Mouse (Mus musculus): ENCODE measurements around the gene Nlk. TPM values are rescaled to one million over a fixed set of nuclear protein-coding genes. Genes with fewer than 3 reads are reported as not detected.
A peak's percentile ranks its signal among the peaks of the same experiment; 100 is the strongest.
"Not testable (repeated sequence)": the region's sequence is repeated elsewhere in the genome, so short reads cannot be mapped to it uniquely, and the experiment has no call there.

The Nlk gene
- polyA plus RNA-seq, 1 experiment from 2014 or later = 14.0 TPM

DNA sequence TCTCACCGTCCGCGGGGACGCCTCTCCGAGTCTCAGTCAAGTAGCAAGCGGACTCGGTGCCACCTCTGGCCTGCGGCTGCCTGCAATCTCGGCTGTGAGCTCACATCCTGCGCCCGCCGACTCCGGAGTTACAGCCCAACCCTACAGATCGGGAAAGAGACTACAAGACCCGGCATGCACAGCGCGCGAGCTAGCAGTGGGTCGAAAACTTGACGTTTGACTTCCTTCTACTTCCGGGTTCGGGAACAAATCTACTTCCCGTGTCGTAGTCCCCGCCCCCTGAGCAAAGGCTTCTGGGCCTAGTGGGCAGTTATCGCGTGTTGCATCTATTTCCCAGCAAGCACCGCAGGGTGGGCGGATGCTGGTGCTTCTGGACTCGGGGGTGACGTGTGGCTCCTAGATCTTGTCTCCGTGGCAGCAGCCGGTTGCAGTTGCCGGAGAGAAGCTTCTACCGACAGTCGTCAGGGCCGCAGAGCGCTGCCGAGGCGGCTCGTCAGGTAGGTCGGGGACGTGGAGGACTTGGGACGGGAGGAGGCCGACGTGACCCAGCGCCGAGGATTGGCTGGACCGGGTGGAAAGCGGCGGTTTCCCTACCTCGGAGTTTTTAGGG is 161.0 kb downstream of the Nlk start, which contains the start of the genes Tnfaip1 and Ift20:
Gene Tnfaip1 (minus strand): TSS at position 253 of the 610 bp plus-strand sequence.
Gene Ift20 (plus strand): TSS at position 282 of the 610 bp plus-strand sequence.
- Histone ChIP-seq H3K9me3 (no peaks in the 10 kb centered on the region), H3K36me3 (peaks cover 27% of the 10 kb centered on the region), H3K27me3 (no peaks in the 10 kb centered on the region), H3K4me3 (peak within 1 kb of the TSS; percentile 65), H3K4me1 (peaks cover 28% of the 10 kb centered on the region), H3K27ac (peak within 1 kb of the TSS; percentile 94), H3K9ac (peak within 1 kb of the TSS; percentile 72), H3K4me2 (peak within 1 kb of the TSS; percentile 73)
- WGBS = under 1% methylated on average over 52 of the region's 52 CpGs
- ATAC-seq (ENCODE audit: borderline replicate concordance, extremely low read depth, low FRiP score, low TSS enrichment) = peak; percentile 98

DNA sequence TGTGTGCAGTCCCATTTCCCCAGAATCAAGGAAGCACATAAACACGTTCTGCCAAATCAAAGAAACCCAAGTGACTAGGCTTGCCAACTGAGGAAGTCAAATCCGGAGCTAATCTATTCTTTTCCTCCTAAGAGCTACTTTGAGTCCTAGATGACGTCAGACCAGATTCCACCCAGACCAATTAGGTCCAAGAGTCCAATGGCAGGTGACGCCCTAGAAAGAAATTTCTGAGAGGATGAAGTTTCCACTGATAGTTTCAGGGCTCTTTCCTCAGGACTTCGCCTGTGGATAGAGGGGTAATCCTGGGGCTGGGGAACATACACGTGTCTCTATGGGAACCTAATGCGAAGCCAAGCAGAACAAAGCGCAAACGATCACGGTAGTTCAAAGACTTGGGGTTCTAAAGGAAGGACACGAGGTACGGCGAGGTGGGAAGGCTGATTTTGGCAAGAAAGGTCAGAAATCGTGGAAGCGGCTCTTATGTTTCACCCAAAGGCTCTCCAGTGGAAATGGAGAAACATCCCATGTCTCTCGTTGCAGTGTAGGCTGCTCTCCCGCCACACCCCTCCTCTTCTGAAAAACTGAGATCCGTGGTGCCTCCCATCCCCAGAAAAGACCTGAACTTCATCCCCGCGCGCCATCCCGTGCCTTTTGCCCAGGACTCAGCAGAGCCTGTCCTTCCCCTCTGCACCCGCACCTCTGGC is 161.6 kb downstream of the Nlk start:
- peak; percentile 6; the same call in 1 of the 2 replicates for ATAC-seq (ENCODE audit: borderline replicate concordance, extremely low read depth, low FRiP score, low TSS enrichment)
- Histone ChIP-seq H3K27ac (peak overlapping the region; percentile 94), H3K4me2 (peak overlapping the region; percentile 73), H3K4me1 (peaks cover 28% of the 10 kb centered on the region), H3K9me3 (no peaks in the 10 kb centered on the region), H3K27me3 (no peaks in the 10 kb centered on the region), H3K36me3 (peaks cover 21% of the 10 kb centered on the region), H3K4me3 (peak overlapping the region; percentile 65), H3K9ac (peak overlapping the region; percentile 70)
- under 1% methylated on average over 23 of the region's 23 CpGs for WGBS

DNA sequence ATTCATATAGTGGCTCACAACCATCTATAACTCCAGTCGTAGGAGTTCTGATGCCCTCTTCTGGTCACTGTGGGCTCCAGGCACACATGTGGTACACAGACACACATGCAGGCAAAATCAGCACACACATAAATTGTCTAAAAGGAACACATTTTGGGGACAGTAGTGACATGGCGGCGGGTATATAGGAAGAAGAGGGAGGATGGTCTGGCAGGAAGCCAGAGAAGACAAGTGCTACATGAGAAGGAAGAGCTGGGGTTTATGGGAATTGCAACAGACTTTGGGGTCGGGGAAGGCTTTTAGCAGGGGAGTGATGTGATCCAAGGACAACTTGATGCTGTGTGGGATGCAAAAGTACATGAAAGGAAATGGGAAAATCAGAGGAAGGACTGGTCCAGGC is 162.7 kb downstream of the Nlk start:
- no peaks in the 10 kb centered on the region for H3K9me3 ChIP-seq
- 63% methylated on average over 4 of the region's 4 CpGs for WGBS
- no peak overlapping the region for H3K9ac ChIP-seq
- H3K4me1 ChIP-seq = peaks cover 31% of the 10 kb centered on the region
- H3K36me3 ChIP-seq = peaks cover 18% of the 10 kb centered on the region
- H3K4me2 ChIP-seq = peak overlapping the region; percentile 73
- no peaks in the 10 kb centered on the region for H3K27me3 ChIP-seq
- peak overlapping the region; percentile 65 for H3K4me3 ChIP-seq
- H3K27ac ChIP-seq = peak overlapping the region; percentile 94; the same call in 1 of the 2 replicates
- no peak for ATAC-seq (ENCODE audit: borderline replicate concordance, extremely low read depth, low FRiP score, low TSS enrichment)

DNA sequence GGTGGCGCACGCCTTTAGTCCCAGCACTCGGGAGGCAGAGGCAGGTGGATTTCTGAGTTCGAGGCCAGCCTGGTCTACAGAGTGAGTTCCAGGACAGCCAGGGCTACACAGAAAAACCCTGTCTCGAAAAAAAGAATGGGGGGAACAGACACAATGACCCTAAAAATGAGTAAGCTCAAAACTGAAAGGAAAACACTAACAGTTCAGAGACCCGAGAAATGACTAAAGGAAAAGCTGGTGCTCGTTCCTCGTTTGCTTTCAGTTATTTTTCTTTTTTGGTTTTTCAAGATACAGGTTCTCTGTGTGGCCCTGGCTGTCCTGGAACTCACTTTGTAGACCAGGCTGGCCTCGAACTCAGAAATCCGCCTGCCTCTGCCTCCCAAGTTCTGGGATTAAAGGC is 165.7 kb downstream of the Nlk start:
- peak overlapping the region; percentile 16; the same call in 1 of the 2 replicates for H3K4me2 ChIP-seq
- H3K9me3 ChIP-seq; H3K27me3 ChIP-seq; H3K4me3 ChIP-seq; ATAC-seq (ENCODE audit: borderline replicate concordance, extremely low read depth, low FRiP score, low TSS enrichment); H3K9ac ChIP-seq: not testable (repeated sequence)
- 81% methylated on average over 9 of the region's 10 CpGs for WGBS
- peaks cover 14% of the 10 kb centered on the region for H3K4me1 ChIP-seq
- H3K36me3 ChIP-seq = peaks cover 39% of the 10 kb centered on the region
- H3K27ac ChIP-seq = peak overlapping the region; percentile 64

DNA sequence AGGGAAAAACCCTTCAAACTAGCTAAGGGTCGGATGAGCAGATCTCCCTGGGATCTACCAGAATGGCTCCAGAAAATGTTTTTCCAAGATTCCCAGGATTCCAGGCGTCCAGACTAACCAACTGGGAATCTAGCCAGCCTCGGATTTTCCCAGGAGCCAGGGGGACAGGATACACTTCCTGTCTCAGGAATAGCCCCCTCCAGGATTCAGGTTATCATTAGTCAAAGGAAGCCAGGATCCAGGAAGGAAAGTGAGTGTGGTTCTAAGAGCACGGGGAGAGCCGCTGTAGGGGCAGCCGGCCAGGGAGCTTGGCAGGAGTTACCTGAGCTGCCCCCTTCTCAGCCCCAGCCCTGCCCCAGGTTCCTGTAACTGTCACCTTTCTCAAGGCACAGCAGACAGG is 166.1 kb downstream of the Nlk start:
- Histone ChIP-seq H3K36me3 (peaks cover 44% of the 10 kb centered on the region), H3K4me1 (peaks cover 14% of the 10 kb centered on the region), H3K4me2 (peak overlapping the region; percentile 16; the same call in 1 of the 2 replicates), H3K9ac (no peak overlapping the region), H3K27ac (peak overlapping the region; percentile 64), H3K4me3 (no peak overlapping the region), H3K27me3 (no peaks in the 10 kb centered on the region), H3K9me3 (no peaks in the 10 kb centered on the region)
- no peak for ATAC-seq (ENCODE audit: borderline replicate concordance, extremely low read depth, low FRiP score, low TSS enrichment)
- 51% methylated on average over 6 of the region's 6 CpGs for WGBS

DNA sequence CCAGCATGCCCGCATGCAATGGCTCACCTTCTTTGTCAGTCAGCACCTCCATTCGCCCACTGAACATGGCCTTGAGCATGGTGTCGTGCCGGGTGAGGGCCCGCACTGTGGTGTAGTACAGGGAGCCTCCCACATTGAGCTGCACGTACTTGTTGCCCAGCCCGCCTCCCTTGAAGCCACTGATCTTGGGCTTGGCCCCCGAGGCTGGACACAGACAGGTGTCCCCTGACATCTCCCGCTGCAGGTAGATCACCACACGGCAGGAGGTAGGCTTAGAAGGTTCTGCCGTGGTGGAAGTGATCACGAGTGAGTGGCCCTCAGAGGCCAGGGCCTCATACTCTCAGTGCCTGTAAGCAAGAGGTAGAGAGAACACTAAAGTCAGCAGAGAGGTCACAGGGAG is 167.2 kb downstream of the Nlk start:
- no peak overlapping the region for H3K9ac ChIP-seq
- no peaks in the 10 kb centered on the region for H3K27me3 ChIP-seq
- H3K4me1 ChIP-seq = peaks cover 12% of the 10 kb centered on the region
- H3K36me3 ChIP-seq = peaks cover 54% of the 10 kb centered on the region
- no peaks in the 10 kb centered on the region for H3K9me3 ChIP-seq
- no peak overlapping the region; the same call in 1 of the 2 replicates for H3K27ac ChIP-seq
- WGBS = 86% methylated on average over 12 of the region's 12 CpGs
- no peak for ATAC-seq (ENCODE audit: borderline replicate concordance, extremely low read depth, low FRiP score, low TSS enrichment)
- H3K4me2 ChIP-seq = no peak overlapping the region
- no peak overlapping the region for H3K4me3 ChIP-seq

DNA sequence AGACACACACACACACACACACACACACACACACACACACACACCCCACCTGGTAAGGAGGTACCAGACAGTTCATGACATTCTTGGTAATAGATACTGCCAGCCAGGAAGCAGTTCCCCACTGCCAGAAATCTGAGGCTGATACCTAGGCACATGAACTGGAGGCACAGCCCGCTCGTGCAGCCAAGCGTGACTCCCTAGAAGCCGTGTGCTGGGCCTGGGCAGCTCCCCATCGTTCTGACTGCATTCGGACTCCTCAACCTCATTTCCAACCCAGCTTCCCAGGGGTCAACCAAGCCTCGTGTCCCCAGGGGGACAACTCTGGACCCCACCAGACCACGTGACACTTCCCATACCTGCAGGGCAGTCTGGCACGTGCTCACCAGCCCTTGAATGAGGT is 168.5 kb downstream of the Nlk start:
- no peaks in the 10 kb centered on the region for H3K9me3 ChIP-seq
- no peak for ATAC-seq (ENCODE audit: borderline replicate concordance, extremely low read depth, low FRiP score, low TSS enrichment)
- no peak overlapping the region for H3K9ac ChIP-seq
- H3K4me3 ChIP-seq = no peak overlapping the region
- H3K4me1 ChIP-seq = 0 out of 2 replicates have a peak, but pooled peaks cover 3% of the 10 kb centered on the region
- no peak overlapping the region for H3K4me2 ChIP-seq
- H3K36me3 ChIP-seq = peaks cover 67% of the 10 kb centered on the region
- H3K27me3 ChIP-seq = no peaks in the 10 kb centered on the region
- WGBS = 87% methylated on average over 9 of the region's 9 CpGs
- H3K27ac ChIP-seq = no peak overlapping the region

DNA sequence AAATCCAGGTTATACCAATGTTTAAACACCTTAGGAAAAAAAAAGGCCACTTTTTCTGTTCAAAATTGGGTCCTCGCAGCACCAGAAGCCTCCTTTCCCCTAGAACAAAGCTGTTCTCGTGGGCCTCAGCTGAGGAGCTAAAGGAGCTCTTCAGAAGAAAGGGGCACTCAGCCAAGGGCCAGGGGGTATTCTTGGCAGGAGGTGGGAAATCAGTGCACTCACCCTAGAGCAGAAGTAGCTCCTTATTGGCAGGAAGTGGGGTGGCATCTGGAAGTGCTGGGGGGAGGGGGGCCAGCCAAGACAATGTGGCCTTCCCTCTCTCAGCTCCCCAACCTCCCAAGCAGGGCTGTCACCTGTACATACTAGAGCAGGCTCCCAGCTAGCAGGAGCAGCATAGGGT is 172.3 kb downstream of the Nlk start:
- Histone ChIP-seq H3K36me3 (peaks cover 96% of the 10 kb centered on the region), H3K4me3 (no peak overlapping the region), H3K4me2 (no peak overlapping the region), H3K9me3 (no peaks in the 10 kb centered on the region), H3K4me1 (no peaks in the 10 kb centered on the region), H3K9ac (no peak overlapping the region), H3K27ac (0 out of 2 replicates have a peak overlapping the region, but pooled peaks have one; percentile 2), H3K27me3 (no peaks in the 10 kb centered on the region)
- ATAC-seq (ENCODE audit: borderline replicate concordance, extremely low read depth, low FRiP score, low TSS enrichment) = no peak
- 63% methylated on average over 2 of the region's 2 CpGs for WGBS

DNA sequence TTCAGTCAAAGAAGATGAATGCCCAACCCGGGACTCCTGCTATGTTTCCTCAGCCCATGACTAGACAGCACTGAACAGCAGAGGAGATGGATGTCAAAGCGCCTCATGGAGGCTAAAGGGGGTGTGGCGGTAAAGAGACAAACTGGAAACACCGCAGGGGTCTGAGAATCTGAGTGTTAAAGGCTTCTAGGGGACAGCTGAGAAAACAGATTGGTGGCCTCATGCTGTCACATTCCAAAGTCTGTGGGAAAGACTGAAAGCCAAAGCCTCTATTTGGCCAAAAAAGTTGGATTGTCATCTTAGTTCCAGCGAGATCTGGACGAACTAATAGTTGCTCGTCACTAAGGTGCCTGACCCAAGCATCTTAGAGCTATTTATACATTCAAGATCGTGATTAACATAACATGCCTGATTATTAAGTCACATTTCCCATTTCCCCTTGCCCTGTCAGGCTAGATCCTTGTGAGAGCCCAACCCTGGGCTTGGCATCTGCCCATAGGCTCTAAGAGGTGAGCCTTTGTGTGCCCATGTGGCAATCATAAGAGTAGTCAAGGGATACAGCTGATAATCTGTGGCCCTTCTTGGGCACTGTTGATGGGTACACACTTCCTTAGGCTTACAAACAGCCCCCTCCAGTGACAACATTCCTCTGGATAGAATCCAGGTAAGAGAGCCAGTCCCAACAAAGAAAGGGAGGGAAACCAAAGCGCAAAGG is 173.8 kb downstream of the Nlk start:
- Histone ChIP-seq H3K27ac (no peak overlapping the region), H3K4me1 (no peaks in the 10 kb centered on the region), H3K4me2 (no peak overlapping the region), H3K27me3 (no peaks in the 10 kb centered on the region), H3K9me3 (no peaks in the 10 kb centered on the region), H3K4me3 (no peak overlapping the region), H3K36me3 (peaks cover 98% of the 10 kb centered on the region), H3K9ac (no peak overlapping the region)
- 69% methylated on average over 9 of the region's 9 CpGs for WGBS
- no peak for ATAC-seq (ENCODE audit: borderline replicate concordance, extremely low read depth, low FRiP score, low TSS enrichment)

DNA sequence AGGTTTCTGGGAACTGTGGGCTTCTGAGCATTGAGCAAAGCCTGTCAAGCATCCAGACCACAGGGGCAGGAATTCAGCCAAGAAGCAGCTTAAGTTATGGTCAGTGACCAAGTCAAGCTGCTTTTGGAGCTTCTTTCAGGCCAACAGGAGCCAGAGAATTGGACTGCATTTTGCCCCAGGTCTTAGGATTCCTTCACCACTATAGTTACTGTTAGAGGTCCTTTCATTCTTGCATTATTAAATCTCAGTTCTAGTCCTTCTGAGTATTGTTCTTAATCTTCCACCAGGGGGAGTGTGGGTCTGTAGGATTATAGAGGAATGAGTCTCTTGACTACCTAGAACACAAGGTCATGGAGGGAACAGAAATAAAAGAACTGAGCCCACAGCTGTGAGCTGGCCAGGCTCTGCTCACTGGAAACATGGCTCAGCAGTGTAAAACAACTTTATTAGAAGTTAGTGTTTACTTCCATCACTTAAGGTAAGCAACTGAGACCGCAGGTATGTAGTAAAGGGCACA is 174.6 kb downstream of the Nlk start:
- Histone ChIP-seq H3K9me3 (no peaks in the 10 kb centered on the region), H3K36me3 (peaks cover 98% of the 10 kb centered on the region), H3K9ac (no peak overlapping the region), H3K4me1 (no peaks in the 10 kb centered on the region), H3K27me3 (no peaks in the 10 kb centered on the region), H3K4me3 (no peak overlapping the region), H3K27ac (no peak overlapping the region), H3K4me2 (no peak overlapping the region)
- no peak for ATAC-seq (ENCODE audit: borderline replicate concordance, extremely low read depth, low FRiP score, low TSS enrichment)
- WGBS = 100% methylated on average over 1 of the region's 1 CpGs

DNA sequence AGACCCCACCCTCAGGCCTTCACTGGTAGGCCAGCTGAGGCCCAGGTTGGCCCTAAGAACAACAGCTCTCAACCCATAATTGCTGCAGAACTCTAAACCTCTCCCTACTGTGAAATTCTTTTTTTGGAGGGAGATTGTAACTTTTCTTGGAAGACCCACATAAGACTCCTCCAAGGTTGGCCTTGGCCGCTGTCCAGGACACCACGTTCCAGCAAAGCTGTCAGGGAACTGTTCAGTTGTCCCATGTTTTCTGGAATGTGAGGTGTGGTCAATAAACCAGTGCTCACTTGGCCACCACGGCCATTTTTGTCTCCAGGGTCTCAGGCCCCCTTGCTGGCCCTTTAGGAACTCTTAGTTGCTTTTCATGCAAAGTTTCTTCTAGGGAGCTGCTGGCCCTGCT is 175.3 kb downstream of the Nlk start:
- H3K4me3 ChIP-seq = no peak overlapping the region
- H3K9ac ChIP-seq = no peak overlapping the region
- 74% methylated on average over 3 of the region's 3 CpGs for WGBS
- no peaks in the 10 kb centered on the region for H3K9me3 ChIP-seq
- peaks cover 94% of the 10 kb centered on the region for H3K36me3 ChIP-seq
- H3K27ac ChIP-seq = no peak overlapping the region
- ATAC-seq (ENCODE audit: borderline replicate concordance, extremely low read depth, low FRiP score, low TSS enrichment) = no peak
- H3K4me1 ChIP-seq = no peaks in the 10 kb centered on the region
- no peaks in the 10 kb centered on the region for H3K27me3 ChIP-seq
- H3K4me2 ChIP-seq = no peak overlapping the region
